Mouse (Mus musculus): ENCODE results near the gene Psg16.

GRCm38 (mm10) chr7:17135307-17135706 lies 61.5 kb downstream of the Psg16 start:
- no peak for TF ChIP-seq EP300 (IDR thresholded peaks at IDR 0.05; ENCODE audit: insufficient read depth, low read depth, low read length)
- TF ChIP-seq POLR2A (IDR thresholded peaks at IDR 0.05; ENCODE audit: insufficient read depth, low read length): no peak
- TF ChIP-seq CTCF (IDR thresholded peaks at IDR 0.05; ENCODE audit: low read depth, low read length): no peak
